Mouse (Mus musculus): ENCODE results near the gene Cldn15. TPM values are rescaled to one million over a fixed set of nuclear protein-coding genes. Genes with fewer than 3 reads are reported as not detected.

Cldn15 gene
- polyA plus RNA-seq, 1 experiment from 2014 or later: 5.1 TPM

DNA sequence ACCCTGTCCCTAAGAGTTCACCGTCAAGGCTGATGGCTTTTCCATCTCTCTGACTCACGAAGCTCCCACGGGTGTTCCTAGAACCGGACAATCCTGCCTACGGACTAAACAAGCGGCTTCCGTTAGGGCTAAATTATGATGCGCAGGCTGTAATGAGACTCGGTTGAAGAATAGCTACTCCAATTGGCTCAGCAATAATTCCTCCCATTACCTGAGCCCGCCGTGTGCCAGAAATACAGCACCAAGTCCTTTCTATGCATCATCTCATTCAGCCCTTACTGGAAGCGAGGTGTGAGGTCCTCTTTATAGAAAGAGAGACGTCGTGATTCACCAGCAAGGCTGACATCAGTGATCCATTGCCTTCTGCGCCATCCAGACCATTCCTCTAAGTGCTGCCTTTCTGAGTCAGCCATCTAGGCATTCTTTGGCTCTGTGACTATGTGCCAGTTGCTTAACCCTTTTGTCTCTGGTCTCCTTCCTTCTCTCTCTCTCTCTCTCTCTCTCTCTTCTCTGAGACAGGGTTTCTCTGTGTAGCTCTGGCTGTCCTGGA, 46.1 kb downstream of the Cldn15 start:
- no peak overlapping the region for H3K27ac ChIP-seq (ENCODE audit: low read length)
- ATAC-seq (ENCODE audit: low read depth): no peak
- H3K27me3 ChIP-seq (ENCODE audit: control insufficient read depth, insufficient read depth, low read depth, low read length): no peaks in the 10 kb centered on the region
- peaks cover 5% of the 10 kb centered on the region; the same call in 1 of the 2 replicates for H3K9me3 ChIP-seq (ENCODE audit: control insufficient read depth, low read length)
- H3K36me3 ChIP-seq (ENCODE audit: control insufficient read depth, insufficient read depth, low read length): no peaks in the 10 kb centered on the region
- 69% methylated on average over 15 of the region's 15 CpGs for WGBS
- H3K9ac ChIP-seq (ENCODE audit: low read length): no peak overlapping the region
- H3K4me1 ChIP-seq (replicated peaks; ENCODE audit: control insufficient read depth, insufficient read depth, low read length): no peaks in the 10 kb centered on the region
- H3K4me2 ChIP-seq (ENCODE audit: low read depth, low read length): no peak overlapping the region
- no peak overlapping the region for H3K4me3 ChIP-seq (ENCODE audit: low read length)

DNA sequence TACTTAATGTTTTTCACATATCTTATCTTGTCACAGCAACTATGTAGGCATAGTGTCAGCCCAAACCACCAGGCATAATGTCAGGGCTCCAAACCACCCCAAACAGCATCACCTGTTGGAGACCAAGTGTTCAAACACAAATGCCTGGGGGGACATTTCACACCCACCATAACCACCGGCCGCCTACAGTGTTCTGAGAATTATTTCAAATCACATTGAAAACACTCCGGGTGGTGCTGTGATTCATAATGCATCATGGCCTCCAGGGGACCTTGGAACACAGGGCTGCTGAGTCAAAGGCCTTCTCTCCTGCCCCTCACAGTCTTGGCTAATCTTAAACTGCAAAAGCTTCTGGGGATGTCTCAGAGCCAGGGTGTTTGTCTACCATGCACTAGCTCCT, 49.5 kb downstream of the Cldn15 start:
- H3K27me3 ChIP-seq (ENCODE audit: control insufficient read depth, insufficient read depth, low read depth, low read length): no peaks in the 10 kb centered on the region; the same call in 1 of the 2 replicates
- no peak for ATAC-seq (ENCODE audit: low read depth)

DNA sequence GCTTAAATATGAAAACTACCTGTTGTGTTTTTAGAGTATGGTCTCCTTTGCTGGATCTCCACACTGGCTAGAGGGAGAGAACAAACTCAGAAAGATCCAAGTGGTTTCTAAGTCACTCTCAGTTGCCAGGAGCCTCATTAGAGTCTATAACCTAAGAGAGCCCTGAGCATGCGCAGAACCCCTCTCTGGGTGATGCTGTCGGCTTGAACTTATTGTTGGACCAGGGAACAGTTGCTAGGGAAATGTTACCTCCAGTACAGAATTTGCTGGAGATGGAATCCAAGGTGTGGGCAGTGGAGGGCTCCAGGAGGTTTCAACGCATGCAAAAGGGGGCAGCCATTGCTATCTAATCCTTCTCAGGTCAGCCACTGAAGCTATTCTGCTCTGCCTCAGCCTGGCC, 57.9 kb downstream of the Cldn15 start:
- 46% methylated on average over 3 of the region's 3 CpGs for WGBS
- no peak overlapping the region for H3K9ac ChIP-seq (ENCODE audit: low read length)
- no peaks in the 10 kb centered on the region for H3K9me3 ChIP-seq (ENCODE audit: control insufficient read depth, low read length)
- H3K4me2 ChIP-seq (ENCODE audit: low read depth, low read length): no peak overlapping the region
- no peak for ATAC-seq (ENCODE audit: low read depth)
- H3K27ac ChIP-seq (ENCODE audit: low read length): no peak overlapping the region
- no peaks in the 10 kb centered on the region for H3K4me1 ChIP-seq (replicated peaks; ENCODE audit: control insufficient read depth, insufficient read depth, low read length)
- H3K36me3 ChIP-seq (ENCODE audit: control insufficient read depth, insufficient read depth, low read length): no peaks in the 10 kb centered on the region
- H3K4me3 ChIP-seq (ENCODE audit: low read length): no peak overlapping the region
- H3K27me3 ChIP-seq (ENCODE audit: control insufficient read depth, insufficient read depth, low read depth, low read length): peaks cover 49% of the 10 kb centered on the region

More for the DNA sequence above, 49.5 kb downstream of the Cldn15 start:
- no peaks in the 10 kb centered on the region for H3K36me3 ChIP-seq (ENCODE audit: control insufficient read depth, insufficient read depth, low read length)
- H3K4me1 ChIP-seq (replicated peaks; ENCODE audit: control insufficient read depth, insufficient read depth, low read length): no peaks in the 10 kb centered on the region
- H3K9me3 ChIP-seq (ENCODE audit: control insufficient read depth, low read length): peaks cover 5% of the 10 kb centered on the region; the same call in 1 of the 2 replicates
- no peak overlapping the region for H3K4me3 ChIP-seq (ENCODE audit: low read length)
- no peak overlapping the region for H3K27ac ChIP-seq (ENCODE audit: low read length)
- 92% methylated on average over 3 of the region's 3 CpGs for WGBS
- H3K4me2 ChIP-seq (ENCODE audit: low read depth, low read length): no peak overlapping the region
- no peak overlapping the region for H3K9ac ChIP-seq (ENCODE audit: low read length)

DNA sequence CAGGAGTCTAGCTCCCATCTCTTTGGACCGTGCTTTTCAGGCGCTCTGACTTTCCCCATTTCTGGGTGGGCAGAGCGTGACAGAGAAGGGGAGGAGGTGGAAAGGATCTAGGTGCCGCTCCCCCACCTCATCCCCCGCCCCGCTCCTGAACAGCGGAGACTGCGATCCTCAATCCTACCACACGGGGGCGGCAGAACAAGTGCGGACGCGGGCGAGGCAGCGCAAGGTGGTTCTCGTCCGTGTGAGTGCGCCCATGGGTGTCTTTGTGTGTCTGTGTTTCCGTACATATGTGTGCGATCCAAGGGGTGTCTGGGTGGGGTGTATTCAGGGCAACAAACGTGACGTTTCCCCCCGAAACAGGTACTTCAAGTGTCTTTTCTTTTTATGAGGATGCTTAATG, 58.7 kb downstream of the Cldn15 start:
- Histone ChIP-seq H3K4me3 (ENCODE audit: low read length) (no peak overlapping the region), H3K36me3 (ENCODE audit: control insufficient read depth, insufficient read depth, low read length) (no peaks in the 10 kb centered on the region), H3K4me1 (replicated peaks; ENCODE audit: control insufficient read depth, insufficient read depth, low read length) (peaks cover 3% of the 10 kb centered on the region; the same call in 1 of the 2 replicates), H3K4me2 (ENCODE audit: low read depth, low read length) (no peak overlapping the region), H3K9ac (ENCODE audit: low read length) (no peak overlapping the region), H3K9me3 (ENCODE audit: control insufficient read depth, low read length) (no peaks in the 10 kb centered on the region), H3K27me3 (ENCODE audit: control insufficient read depth, insufficient read depth, low read depth, low read length) (peaks cover 56% of the 10 kb centered on the region), H3K27ac (ENCODE audit: low read length) (no peak overlapping the region)
- WGBS: under 1% methylated on average over 23 of the region's 23 CpGs
- 0 out of 2 replicates have a peak, but pooled peaks have one; percentile 29 for ATAC-seq (ENCODE audit: low read depth)

MicroRNA genes within 50 kb of the gene (microRNA counts, 519-probe panel; counts per million panel counts)
- microRNA mmu-miR-702: not detected

Small RNA genes within 50 kb of the gene (microRNA-seq; reads per million reads assigned to microRNA genes)
- gene Mir702: 16.4 reads per million, percentile 31 among the genes with 10 or more reads in this experiment

Other genes starting within 250 kb of the Cldn15 start
- gene Col26a1, start 83.4 kb upstream of the Cldn15 start, polyA plus RNA-seq (2015; fragmentation: Nextera tagmentation; extraction: Ambion mirVana): 5.9 and 7.2 TPM in 2 replicates
- gene Ift22, start 58.5 kb upstream of the Cldn15 start, polyA plus RNA-seq (2015; fragmentation: Nextera tagmentation; extraction: Ambion mirVana): 92.8 and 93.7 TPM in 2 replicates
- gene Fis1, start 13.3 kb upstream of the Cldn15 start, polyA plus RNA-seq (2015; fragmentation: Nextera tagmentation; extraction: Ambion mirVana): 286 and 300 TPM in 2 replicates
- gene Plod3, start 20.4 kb downstream of the Cldn15 start, polyA plus RNA-seq (2015; fragmentation: Nextera tagmentation; extraction: Ambion mirVana): 56.1 and 63.0 TPM in 2 replicates
- gene Znhit1, start 21.4 kb downstream of the Cldn15 start, polyA plus RNA-seq (2015; fragmentation: Nextera tagmentation; extraction: Ambion mirVana): 113 and 115 TPM in 2 replicates
- 0.13 TPM in 1 of 2 replicates, not detected in the other for gene Vgf, start 59.8 kb downstream of the Cldn15 start, polyA plus RNA-seq (2015; fragmentation: Nextera tagmentation; extraction: Ambion mirVana)
- 191 and 206 TPM in 2 replicates for gene Ap1s1, start 79.5 kb downstream of the Cldn15 start, polyA plus RNA-seq (2015; fragmentation: Nextera tagmentation; extraction: Ambion mirVana)
- gene Serpine1, start 105.7 kb downstream of the Cldn15 start, polyA plus RNA-seq (2015; fragmentation: Nextera tagmentation; extraction: Ambion mirVana): 0.93 and 1.1 TPM in 2 replicates
- 12.2 and 13.5 TPM in 2 replicates for gene Trim56, start 149.6 kb downstream of the Cldn15 start, polyA plus RNA-seq (2015; fragmentation: Nextera tagmentation; extraction: Ambion mirVana)
- 0.70 TPM in 1 of 2 replicates, not detected in the other for gene Muc3, start 182.7 kb downstream of the Cldn15 start, polyA plus RNA-seq (2015; fragmentation: Nextera tagmentation; extraction: Ambion mirVana)
- 0.11 TPM in 1 of 2 replicates, not detected in the other for gene Muc3a, start 245.8 kb downstream of the Cldn15 start, polyA plus RNA-seq (2015; fragmentation: Nextera tagmentation; extraction: Ambion mirVana)